Comparison of ENCODE assay signal across 28 mouse cellular contexts in genomic region chr13:74218441-74218840, GRCm38 (mm10). TPM values are rescaled to one million over a fixed set of nuclear protein-coding genes. Genes with fewer than 3 reads are reported as not detected.
DNase-seq lines count a peak whose midpoint lies in the region; ATAC-seq lines count a peak whose summit lies in the region.
"Had no signal": no experiment of that assay in that cellular context is flagged by ENCODE, and none has a peak within 500 bp of the region (broad histone marks: within the 10 kb centered on the region; RNA-seq: fewer than 3 reads in every experiment).

No protein-coding gene starts in this region.

- no peaks in the 10 kb centered on the region for H3K36me3 ChIP-seq in neural tube, embryonic 15.5 days
- H3K36me3 ChIP-seq: embryonic facial prominence, embryonic 10.5 days; embryonic facial prominence, embryonic 13.5 days; forebrain, embryonic 12.5 days; forebrain, embryonic 15.5 days; heart, embryonic 10.5 days; heart, embryonic 13.5 days; hindbrain, embryonic 12.5 days; hindbrain, embryonic 15.5 days; intestine, embryonic 15.5 days had no signal

- no peaks in the 10 kb centered on the region for H3K27me3 ChIP-seq in neural tube, embryonic 15.5 days (replicated peaks)
- H3K27me3 ChIP-seq: forebrain, embryonic 15.5 days; hindbrain, embryonic 12.5 days; hindbrain, embryonic 15.5 days; intestine, embryonic 15.5 days had no signal

- ATAC-seq in neural tube, embryonic 15.5 days (ENCODE audit: low FRiP score) = no peak
- ATAC-seq: CD4-positive, CD25-positive, alpha-beta regulatory T cell, adult 4 months; forebrain, embryonic 15.5 days; intestine, embryonic 15.5 days had no signal

- no peaks in the 10 kb centered on the region for H3K4me1 ChIP-seq in neural tube, embryonic 15.5 days
- H3K4me1 ChIP-seq: embryonic facial prominence, embryonic 10.5 days; embryonic facial prominence, embryonic 13.5 days; forebrain, embryonic 12.5 days; forebrain, embryonic 15.5 days; heart, embryonic 10.5 days; heart, embryonic 13.5 days; hindbrain, embryonic 12.5 days; hindbrain, embryonic 15.5 days; intestine, embryonic 15.5 days had no signal

- no peak overlapping the region for H3K4me2 ChIP-seq in neural tube, embryonic 15.5 days
- H3K4me2 ChIP-seq: embryonic facial prominence, embryonic 13.5 days; forebrain, embryonic 12.5 days; forebrain, embryonic 15.5 days; heart, embryonic 13.5 days; hindbrain, embryonic 12.5 days; hindbrain, embryonic 15.5 days; intestine, embryonic 15.5 days had no signal

- no peak overlapping the region for H3K4me3 ChIP-seq in neural tube, embryonic 15.5 days (replicated peaks)
- H3K4me3 ChIP-seq: embryonic facial prominence, embryonic 10.5 days; embryonic facial prominence, embryonic 13.5 days; erythroblast, embryonic 14.5 days; forebrain, embryonic 12.5 days; forebrain, embryonic 15.5 days; heart, adult 2 months; heart, embryonic 10.5 days; heart, embryonic 13.5 days; hindbrain, embryonic 12.5 days; hindbrain, embryonic 15.5 days; intestine, embryonic 15.5 days had no signal

- DNase-seq in ovary, adult 18-20 months (ENCODE audit: low spot score) = peak; percentile 53
- DNase-seq in ovary, postnatal 10 days (ENCODE audit: low spot score) = no peak
- peak; percentile 59 for DNase-seq in adrenal gland, postnatal 10 days
- peak; percentile 79 to 83 for DNase-seq in adrenal gland, postnatal 36 days
- no peak for DNase-seq in cerebellum, adult 18-20 months
- DNase-seq: cerebellum, adult 11 months; cerebellum, adult 8-10 months; cerebellum, postnatal 10 days; cerebellum, postnatal 36 days; embryo, embryonic 11 days; gastrocnemius, postnatal 10 days; gastrocnemius, postnatal 36 days; heart, adult 2 months; heart, postnatal 14 days; heart, postnatal 4 days; kidney, adult 11 months had no signal

- no peak overlapping the region for H3K9ac ChIP-seq in neural tube, embryonic 15.5 days (replicated peaks)
- H3K9ac ChIP-seq: embryonic facial prominence, embryonic 13.5 days; forebrain, embryonic 12.5 days; forebrain, embryonic 15.5 days; heart, embryonic 13.5 days; hindbrain, embryonic 12.5 days; hindbrain, embryonic 15.5 days; intestine, embryonic 15.5 days had no signal

- 81% methylated on average over 3 of the region's 3 CpGs for WGBS in neural tube, embryonic 15.5 days

- no peak overlapping the region for H3K27ac ChIP-seq in neural tube, embryonic 15.5 days (replicated peaks)
- H3K27ac ChIP-seq: embryonic facial prominence, embryonic 10.5 days; embryonic facial prominence, embryonic 13.5 days; forebrain, embryonic 12.5 days; forebrain, embryonic 15.5 days; heart, adult 2 months; heart, embryonic 10.5 days; heart, embryonic 13.5 days; hindbrain, embryonic 12.5 days; hindbrain, embryonic 15.5 days; intestine, embryonic 15.5 days had no signal

- H3K9me3 ChIP-seq in neural tube, embryonic 15.5 days (replicated peaks) = no peaks in the 10 kb centered on the region
- H3K9me3 ChIP-seq: embryonic facial prominence, embryonic 10.5 days; embryonic facial prominence, embryonic 13.5 days; forebrain, embryonic 12.5 days; forebrain, embryonic 15.5 days; heart, embryonic 10.5 days; heart, embryonic 13.5 days; hindbrain, embryonic 12.5 days; hindbrain, embryonic 15.5 days; intestine, embryonic 15.5 days had no signal

RNA-seq across cellular contexts. Expression of gene Exoc3, which starts 9.9 kb away (rescaled TPM):
- total RNA-seq in adrenal gland, postnatal 10 days (2021) = 10 to 100 TPM; 47.3 to 53.5 TPM
- total RNA-seq in adrenal gland, postnatal 36 days (2021) = 10 to 100 TPM; 60.9 to 67.5 TPM
- 109 and 115 TPM in 2 replicates for polyA plus RNA-seq in neural tube, embryonic 15.5 days (2015; fragmentation: Nextera tagmentation; extraction: Ambion mirVana)

Comparison
In these comparisons a context has a peak if more than half of its experiments do, and no peak if none do; other contexts are left out.
1. DNase-seq: peak in ovary, adult 18-20 months (single experiment), adrenal gland, postnatal 10 days (single experiment) and adrenal gland, postnatal 36 days (2 of 2); none in ovary, postnatal 10 days (single experiment) and cerebellum, adult 18-20 months (0 of 2).